Mouse (Mus musculus) forebrain, embryonic 11.5 days (tissue): ENCODE results near the gene Atxn3. TPM values are rescaled to one million over a fixed set of nuclear protein-coding genes. Genes with fewer than 3 reads are reported as not detected.

Source experiments
- ATAC-seq: fragments of 200-750 bp; cut with Nextera tagmentation; replicated peaks from 2 replicates; pipeline ENCODE4 v1.8.0; 2017; ENCODE audit warnings: moderate TSS enrichment; ENCODE audit not compliant: low FRiP score
- DNase-seq: peaks from one replicate; pipeline ENCODE4 v3.0.0-alpha.2; 2017; ENCODE audit warnings: low spot score
- H3K27ac ChIP-seq: fragments of 300-500 bp; sonication (generic); 2 replicates; pipeline ENCODE4 v1.5.1; 2014; ENCODE audit warnings: low read depth, low read length
- H3K27me3 ChIP-seq: fragments of 300-500 bp; sonication (generic); 2 replicates; pipeline ENCODE4 v1.6.1; 2014; ENCODE audit warnings: mild to moderate bottlenecking, low read length, mixed read lengths; ENCODE audit not compliant: control insufficient read depth, insufficient read depth
- H3K36me3 ChIP-seq: fragments of 300-500 bp; sonication (generic); 2 replicates; pipeline ENCODE4 v1.6.1; 2014; ENCODE audit warnings: mild to moderate bottlenecking, low read length, moderate library complexity, mixed read lengths; ENCODE audit not compliant: control insufficient read depth, insufficient read depth
- H3K4me1 ChIP-seq: fragments of 300-500 bp; sonication (generic); replicated peaks from 2 replicates; pipeline ENCODE4 v1.6.1; 2014; ENCODE audit warnings: low read length, mixed read lengths; ENCODE audit not compliant: control insufficient read depth, insufficient read depth
- H3K4me2 ChIP-seq: fragments of 300-500 bp; sonication (generic); 2 replicates; pipeline ENCODE4 v1.6.1; 2014; ENCODE audit warnings: low read depth, mild to moderate bottlenecking, low read length, moderate library complexity, mixed read lengths; ENCODE audit not compliant: severe bottlenecking
- H3K4me3 ChIP-seq: fragments of 300-500 bp; sonication (generic); 2 replicates; pipeline ENCODE4 v1.5.1; 2014; ENCODE audit warnings: low read depth, low read length
- H3K9ac ChIP-seq: fragments of 300-500 bp; sonication (generic); 2 replicates; pipeline ENCODE4 v1.6.1; 2014; ENCODE audit warnings: low read length
- H3K9me3 ChIP-seq: fragments of 300-500 bp; sonication (generic); 2 replicates; pipeline ENCODE4 v1.6.1; 2016; ENCODE audit warnings: low read length, mixed read lengths; ENCODE audit not compliant: control insufficient read depth
- WGBS: fragments of 180-500 bp; shearing (Covaris S2); extraction: QIAGEN DNeasy Blood & Tissue Kit; methylation state at CpG from one replicate; pipeline ENCODE4 v1.1.7; 2014; 5-methylcytosine and 5-hydroxymethylcytosine counted together
- polyA plus RNA-seq: library from polyadenylated mRNA; unstranded; fragments of >200 nt; fragmentation: Nextera tagmentation; extraction: Ambion mirVana; gene quantifications from 2 replicates; pipeline ENCODE4 v1.2.1, GENCODE M21; 2014

The Atxn3 gene
- 15.6 and 18.5 TPM in 2 replicates for polyA plus RNA-seq

DNA sequence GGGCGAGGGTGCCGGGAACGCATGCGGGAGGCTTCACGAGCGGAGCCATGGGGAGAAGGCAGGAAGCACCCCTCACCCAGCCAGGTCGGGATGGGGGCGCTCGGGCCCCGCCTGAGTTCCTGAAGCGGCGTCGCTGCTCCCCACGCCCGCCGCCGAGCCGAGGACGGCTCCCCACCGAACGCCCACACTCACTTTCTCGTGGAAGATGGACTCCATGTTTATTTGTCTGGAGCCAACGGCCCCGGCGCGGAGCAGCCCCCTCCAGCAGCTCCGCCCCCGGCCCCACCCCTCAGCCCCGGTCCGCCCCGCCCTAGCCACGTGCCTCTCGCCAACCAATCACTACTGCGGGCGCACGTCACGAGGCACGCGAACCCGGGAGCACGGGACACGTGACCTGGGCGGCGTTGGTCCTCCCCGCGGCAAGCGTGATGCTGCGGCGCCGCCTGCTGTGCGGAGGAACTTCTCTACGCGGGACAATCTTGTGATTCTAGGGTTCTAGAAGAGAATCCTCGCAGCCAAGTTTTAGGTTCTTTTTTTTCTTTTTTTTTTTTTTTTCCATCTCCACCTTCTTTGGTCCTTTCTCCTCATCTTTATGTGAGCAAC is at the start of gene Atxn3:
Gene Atxn3, minus strand, starts transcription at position 305 of the 603 bp plus-strand sequence.
- H3K27ac ChIP-seq, result no peak within 1 kb of the TSS
- peak within 1 kb of the TSS; percentile 73 for H3K4me2 ChIP-seq
- H3K27me3 ChIP-seq, result no peaks in the 10 kb centered on the region
- no peaks in the 10 kb centered on the region for H3K9me3 ChIP-seq
- 0 out of 2 replicates have a peak, but pooled peaks cover 2% of the 10 kb centered on the region for H3K4me1 ChIP-seq
- peak within 1 kb of the TSS; percentile 70 for H3K4me3 ChIP-seq
- WGBS, result under 1% methylated on average over 54 of the region's 54 CpGs
- peak; percentile 99 for DNase-seq
- ATAC-seq, result peak; percentile 99
- peak within 1 kb of the TSS; percentile 86 for H3K9ac ChIP-seq
- H3K36me3 ChIP-seq, result no peaks in the 10 kb centered on the region

DNA sequence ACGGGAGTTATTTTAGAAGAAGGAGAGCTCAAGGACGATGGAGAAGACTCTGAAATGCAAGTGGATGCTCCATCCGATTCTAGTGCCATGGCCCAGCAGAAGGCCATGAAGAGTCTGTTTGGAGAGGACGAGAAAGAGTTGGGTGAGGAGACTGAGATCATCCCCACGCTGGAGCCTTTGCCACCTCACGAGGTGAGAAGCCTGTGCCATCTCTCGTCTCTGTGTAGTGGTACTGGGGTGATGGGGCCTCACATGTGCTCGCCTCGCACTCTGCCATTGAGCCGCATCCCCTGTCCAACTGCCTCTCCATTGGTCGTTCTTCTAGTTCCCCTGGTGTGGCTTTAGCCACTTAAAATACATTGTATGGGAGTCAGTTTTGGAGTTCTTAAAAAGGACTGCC is 42.7 kb upstream of the Atxn3 start:
- Histone ChIP-seq H3K9me3 (no peaks in the 10 kb centered on the region), H3K27ac (no peak overlapping the region), H3K36me3 (peaks cover 10% of the 10 kb centered on the region; the same call in 1 of the 2 replicates), H3K9ac (no peak overlapping the region), H3K4me1 (no peaks in the 10 kb centered on the region), H3K27me3 (no peaks in the 10 kb centered on the region), H3K4me2 (no peak overlapping the region), H3K4me3 (no peak overlapping the region)
- no peak for ATAC-seq
- WGBS, result 90% methylated on average over 11 of the region's 11 CpGs
- DNase-seq, result no peak

DNA sequence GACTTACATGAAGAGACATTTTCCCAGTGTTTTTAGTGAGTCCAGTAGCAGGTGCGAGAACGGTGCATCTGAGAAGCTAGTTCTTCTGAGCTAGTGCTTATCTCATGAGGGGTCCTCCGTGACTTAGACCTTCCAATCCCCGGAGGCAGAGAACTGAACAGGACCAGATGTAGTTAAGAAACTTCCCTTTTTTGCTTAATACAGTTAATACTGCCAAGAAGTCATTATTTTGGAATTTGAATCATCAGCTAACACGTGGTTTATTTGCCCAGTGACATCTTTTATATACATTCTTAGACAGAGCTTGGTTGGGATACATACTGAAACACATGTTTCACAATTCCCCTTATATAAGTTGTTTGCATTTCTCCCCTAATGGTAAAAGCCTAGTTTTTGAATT is 40.9 kb upstream of the Atxn3 start:
- Histone ChIP-seq H3K27ac (no peak overlapping the region), H3K27me3 (no peaks in the 10 kb centered on the region), H3K4me3 (no peak overlapping the region), H3K36me3 (peaks cover 10% of the 10 kb centered on the region; the same call in 1 of the 2 replicates), H3K4me1 (no peaks in the 10 kb centered on the region), H3K9me3 (no peaks in the 10 kb centered on the region), H3K9ac (no peak overlapping the region), H3K4me2 (no peak overlapping the region)
- DNase-seq (no peak), ATAC-seq (no peak)
- WGBS, result 94% methylated on average over 5 of the region's 5 CpGs

- H3K27ac ChIP-seq, result no peak overlapping the region
- WGBS, result 95% methylated on average over 8 of the region's 8 CpGs
Measured at GRCm38 (mm10) chr12:101994576-101995467, 36.8 kb upstream of the Atxn3 start.

GRCm38 (mm10) chr12:101987659-101988058 is 29.6 kb upstream of the Atxn3 start:
- 91% methylated on average over 6 of the region's 6 CpGs for WGBS
- Histone ChIP-seq H3K4me2 (no peak overlapping the region), H3K36me3 (peaks cover 14% of the 10 kb centered on the region; the same call in 1 of the 2 replicates), H3K9me3 (no peaks in the 10 kb centered on the region), H3K9ac (no peak overlapping the region), H3K4me1 (no peaks in the 10 kb centered on the region), H3K27ac (no peak overlapping the region), H3K27me3 (no peaks in the 10 kb centered on the region), H3K4me3 (no peak overlapping the region)
- DNase-seq (no peak), ATAC-seq (no peak)

More at GRCm38 (mm10) chr12:101994576-101995467, 36.8 kb upstream of the Atxn3 start:
- Histone ChIP-seq H3K4me1 (no peaks in the 10 kb centered on the region), H3K9ac (no peak overlapping the region), H3K9me3 (no peaks in the 10 kb centered on the region), H3K4me3 (no peak overlapping the region), H3K36me3 (peaks cover 5% of the 10 kb centered on the region; the same call in 1 of the 2 replicates), H3K27me3 (no peaks in the 10 kb centered on the region), H3K4me2 (no peak overlapping the region)
- ATAC-seq (no peak), DNase-seq (no peak)

- ATAC-seq, result no peak
- Histone ChIP-seq H3K27ac (no peak overlapping the region), H3K9ac (no peak overlapping the region), H3K27me3 (no peaks in the 10 kb centered on the region), H3K4me3 (no peak overlapping the region), H3K9me3 (no peaks in the 10 kb centered on the region), H3K4me2 (no peak overlapping the region), H3K4me1 (no peaks in the 10 kb centered on the region), H3K36me3 (peaks cover 11% of the 10 kb centered on the region; the same call in 1 of the 2 replicates)
- no peak for DNase-seq
- 76% methylated on average over 3 of the region's 3 CpGs for WGBS
Measured at GRCm38 (mm10) chr12:101985110-101985509, 27.1 kb upstream of the Atxn3 start.

DNA sequence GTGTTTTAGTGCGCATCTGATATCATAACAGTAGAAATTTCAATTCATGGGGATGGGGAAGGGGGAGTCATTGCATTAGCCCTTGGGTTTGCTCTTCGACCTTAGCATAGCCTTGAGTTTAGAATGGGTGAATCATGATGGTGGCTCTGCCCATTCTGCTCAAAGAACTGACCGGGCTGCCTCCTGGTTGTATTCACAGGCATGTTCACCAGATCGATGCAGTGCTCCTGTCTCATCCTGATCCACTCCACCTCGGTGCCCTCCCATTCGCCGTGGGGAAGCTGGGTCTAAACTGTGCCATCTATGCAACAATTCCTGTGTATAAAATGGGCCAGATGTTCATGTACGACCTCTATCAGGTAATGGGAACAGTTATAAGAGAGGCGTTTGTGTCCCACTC is 24.9 kb upstream of the Atxn3 start:
- no peak for ATAC-seq
- no peaks in the 10 kb centered on the region for H3K9me3 ChIP-seq
- H3K36me3 ChIP-seq, result peaks cover 2% of the 10 kb centered on the region; the same call in 1 of the 2 replicates
- no peaks in the 10 kb centered on the region for H3K27me3 ChIP-seq
- no peak overlapping the region for H3K4me3 ChIP-seq
- no peaks in the 10 kb centered on the region for H3K4me1 ChIP-seq
- no peak overlapping the region for H3K9ac ChIP-seq
- WGBS, result 95% methylated on average over 9 of the region's 9 CpGs
- no peak overlapping the region for H3K4me2 ChIP-seq
- DNase-seq, result no peak
- H3K27ac ChIP-seq, result no peak overlapping the region

- H3K4me3 ChIP-seq, result no peak overlapping the region
- H3K9me3 ChIP-seq, result no peaks in the 10 kb centered on the region
- H3K9ac ChIP-seq, result no peak overlapping the region
- H3K4me2 ChIP-seq, result no peak overlapping the region
- no peak overlapping the region for H3K27ac ChIP-seq
- no peak for ATAC-seq
- H3K36me3 ChIP-seq, result peaks cover 2% of the 10 kb centered on the region; the same call in 1 of the 2 replicates
- peaks cover 2% of the 10 kb centered on the region; the same call in 1 of the 2 replicates for H3K4me1 ChIP-seq
- WGBS, result 95% methylated on average over 2 of the region's 2 CpGs
- DNase-seq, result no peak
- no peaks in the 10 kb centered on the region for H3K27me3 ChIP-seq
Measured at GRCm38 (mm10) chr12:101981559-101981958, 23.5 kb upstream of the Atxn3 start.
